Mouse (Mus musculus) CH12.LX (cell line): Measurements from ENCODE around the gene Flt3l.

Experiments used
- CHD1 ChIP-seq: IDR thresholded peaks from 2 replicates; pipeline ENCODE4 v1.6.1; 2012; ENCODE audit warnings: low read depth, low read length, improper control_type of control experiment, inconsistent platforms
- CTCF ChIP-seq, 2 experiments: IDR thresholded peaks in 1 of 2; conservative IDR thresholded peaks in 1 of 2; 2 replicates each; pipeline ENCODE4 v1.5.1; 2011 to 2012; ENCODE audit warnings: low read depth in 2 of 2, low read length in 2 of 2, improper control_type of control experiment in 1 of 2, inconsistent platforms in 1 of 2, mild to moderate bottlenecking in 1 of 2, moderate library complexity in 1 of 2
- E2F4 ChIP-seq: IDR thresholded peaks from 2 replicates; pipeline ENCODE4 v1.6.1; 2011; ENCODE audit warnings: low read depth, low read length, improper control_type of control experiment; ENCODE audit not compliant: insufficient replicate concordance
- ELF1 ChIP-seq: IDR thresholded peaks from 2 replicates; pipeline ENCODE4 v1.6.1; 2014; ENCODE audit warnings: low read depth, mild to moderate bottlenecking, inconsistent platforms, low read length, improper control_type of control experiment
- HCFC1 ChIP-seq: IDR thresholded peaks from 2 replicates; pipeline ENCODE4 v1.6.1; 2012; ENCODE audit warnings: low read depth, mild to moderate bottlenecking, inconsistent platforms, low read length, improper control_type of control experiment
- POLR2A ChIP-seq: IDR thresholded peaks from 2 replicates; pipeline ENCODE4 v1.6.1; 2011; ENCODE audit warnings: low read depth, mild to moderate bottlenecking, improper control_type of control experiment, low read length
- TBP ChIP-seq: conservative IDR thresholded peaks from 2 replicates; pipeline ENCODE4 v1.6.1; 2011; ENCODE audit warnings: low read depth, low read length, improper control_type of control experiment

DNA sequence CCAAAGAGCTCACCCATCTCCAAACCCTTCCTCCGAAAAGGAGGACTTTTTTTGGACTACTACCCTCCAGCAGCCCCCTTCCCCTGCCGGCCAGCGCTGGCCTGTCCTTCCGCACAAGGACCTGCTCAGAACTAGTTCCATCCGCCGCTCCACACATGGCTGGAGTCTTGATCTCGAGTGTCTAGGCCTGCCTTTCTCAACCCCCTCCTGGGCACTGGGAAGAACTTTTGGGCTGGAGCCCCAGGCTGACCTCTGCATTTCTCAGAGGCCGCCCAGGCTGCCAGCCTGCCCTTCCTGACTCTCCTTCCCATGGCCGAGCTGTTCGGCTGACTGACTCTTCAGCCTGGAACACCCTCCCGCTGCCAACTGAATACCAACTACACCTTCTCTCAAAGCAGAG is 46.4 kb upstream of the Flt3l start:
- TF ChIP-seq TBP (no peak), E2F4 (no peak), HCFC1 (no peak), CHD1 (no peak), CTCF (conservative IDR thresholded peaks at IDR 0.05 in 1 of 2, IDR thresholded peaks at IDR 0.05 in 1 of 2; ENCODE audit: low read depth in 2 of 2, low read length in 2 of 2) (no peak), POLR2A (no peak), ELF1 (no peak)
